Mouse (Mus musculus): ENCODE measurements around the gene Vwc2.

The Vwc2 gene

GRCm38 (mm10) chr11:11242694-11243377, 128.8 kb downstream of the Vwc2 start:
- no peak for DNase-seq

DNA sequence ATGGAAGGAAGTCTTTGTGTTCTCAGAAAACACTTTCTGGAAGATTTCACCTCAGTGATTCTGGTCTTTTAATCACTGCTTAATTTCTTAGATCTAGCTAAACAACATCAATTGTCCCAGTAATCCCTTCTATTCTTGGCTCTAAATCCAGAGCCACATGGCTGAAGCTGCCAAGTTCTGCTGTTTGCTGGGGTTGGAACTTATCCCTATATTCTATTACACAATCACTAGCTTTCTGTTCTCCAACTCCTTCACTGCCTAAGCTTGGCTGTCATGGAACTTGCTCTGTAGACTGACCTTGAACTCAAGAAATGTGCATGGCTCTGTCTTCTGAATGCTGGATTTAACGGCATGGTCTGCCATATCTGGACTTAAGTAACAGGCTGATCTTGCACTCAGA, 143.3 kb downstream of the Vwc2 start:
- no peak for DNase-seq

GRCm38 (mm10) chr11:11280128-11280527, 166.1 kb downstream of the Vwc2 start:
- DNase-seq = no peak

DNA sequence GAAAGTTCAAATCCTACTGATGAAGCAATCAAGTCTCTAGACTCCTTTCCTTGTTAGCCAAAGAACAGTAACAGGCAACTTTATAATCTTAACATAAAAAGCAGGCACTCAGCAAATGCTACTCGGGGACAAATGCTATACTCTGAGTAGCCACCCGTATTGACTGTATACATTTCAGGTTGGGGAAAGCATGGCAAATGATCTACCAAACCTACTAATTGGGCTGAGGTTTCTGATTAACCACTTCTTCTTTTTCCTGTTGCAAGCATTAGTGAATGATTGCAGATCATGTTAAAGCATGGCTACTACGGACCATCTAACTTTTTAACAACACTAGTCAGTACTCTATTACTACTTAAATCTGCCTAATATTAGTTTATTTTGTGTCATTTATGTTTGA, 169.5 kb downstream of the Vwc2 start:
- DNase-seq = no peak

Measured in lung, postnatal 10 days (tissue).